Mouse (Mus musculus) megakaryocyte, embryonic 14.5 days (primary cell): Measurements from ENCODE around the gene Rnpepl1. TPM values are rescaled to one million over a fixed set of nuclear protein-coding genes. Genes with fewer than 3 reads are reported as not detected.

Source experiments
- H3K27me3 ChIP-seq: replicated peaks from 2 replicates; pipeline ENCODE3; 2012; ENCODE audit warnings: inconsistent platforms
- H3K36me3 ChIP-seq: replicated peaks from 2 replicates; pipeline ENCODE3; 2012; ENCODE audit warnings: low read length, inconsistent platforms, mixed read lengths
- H3K4me1 ChIP-seq: 2 replicates; pipeline ENCODE4 v1.6.1; 2012; ENCODE audit warnings: inconsistent platforms
- H3K4me3 ChIP-seq: replicated peaks from 2 replicates; pipeline ENCODE3; 2012; ENCODE audit warnings: moderate library complexity, mild to moderate bottlenecking, inconsistent platforms
- H3K9me3 ChIP-seq: 2 replicates; pipeline ENCODE4 v1.6.1; 2012; ENCODE audit warnings: inconsistent platforms
- FLI1 ChIP-seq: IDR thresholded peaks from 2 replicates; pipeline ENCODE4 v1.6.1; 2012; ENCODE audit warnings: low read length, inconsistent platforms, mixed read lengths
- GATA1 ChIP-seq: IDR thresholded peaks from 3 replicates; pipeline ENCODE4 v1.6.1; 2012; ENCODE audit warnings: mixed read lengths, low read length, inconsistent platforms, borderline replicate concordance
- polyA plus RNA-seq: library from polyadenylated mRNA; stranded (reverse); fragments of >175 nt; gene quantifications from 2 replicates; pipeline ENCODE4 v1.2.3, GENCODE M21; 2012; ENCODE audit warnings: low replicate concordance; ENCODE audit not compliant: insufficient read depth

Rnpepl1 gene
- polyA plus RNA-seq, 1 experiment: 94.2 TPM

- Histone ChIP-seq H3K9me3 (no peaks in the 10 kb centered on the region), H3K27me3 (peaks cover 3% of the 10 kb centered on the region), H3K4me3 (no peak overlapping the region), H3K4me1 (peaks cover 36% of the 10 kb centered on the region), H3K36me3 (peaks cover 71% of the 10 kb centered on the region)
- TF ChIP-seq FLI1: no peak
- TF ChIP-seq GATA1: no peak
Observed at GRCm38 (mm10) chr1:92914993-92915392, 4.4 kb downstream of the Rnpepl1 start.

- Histone ChIP-seq H3K27me3 (no peaks in the 10 kb centered on the region), H3K9me3 (no peaks in the 10 kb centered on the region), H3K4me1 (peaks cover 34% of the 10 kb centered on the region), H3K4me3 (no peak overlapping the region), H3K36me3 (peaks cover 85% of the 10 kb centered on the region)
- TF ChIP-seq FLI1 (no peak), GATA1 (no peak)
Observed at GRCm38 (mm10) chr1:92916725-92917124, 6.1 kb downstream of the Rnpepl1 start.

- H3K36me3 ChIP-seq: peaks cover 72% of the 10 kb centered on the region
- peaks cover 7% of the 10 kb centered on the region for H3K27me3 ChIP-seq
- TF ChIP-seq FLI1 (no peak), GATA1 (no peak)
- H3K9me3 ChIP-seq: no peaks in the 10 kb centered on the region
- peaks cover 20% of the 10 kb centered on the region; the same call in 1 of the 2 replicates for H3K4me1 ChIP-seq
- peak overlapping the region; percentile 25 for H3K4me3 ChIP-seq
Observed at GRCm38 (mm10) chr1:92919151-92919550, 8.6 kb downstream of the Rnpepl1 start.

- peaks cover 7% of the 10 kb centered on the region for H3K27me3 ChIP-seq
- no peak overlapping the region for H3K4me3 ChIP-seq
- H3K4me1 ChIP-seq: peaks cover 20% of the 10 kb centered on the region; the same call in 1 of the 2 replicates
- H3K9me3 ChIP-seq: peaks cover 4% of the 10 kb centered on the region; the same call in 1 of the 2 replicates
- TF ChIP-seq FLI1 (no peak), GATA1 (no peak)
- peaks cover 66% of the 10 kb centered on the region for H3K36me3 ChIP-seq
Observed at GRCm38 (mm10) chr1:92919775-92920174, 9.2 kb downstream of the Rnpepl1 start.

GRCm38 (mm10) chr1:92920474-92921200 lies 10.1 kb downstream of the Rnpepl1 start:
- TF ChIP-seq GATA1: no peak
- no peak for TF ChIP-seq FLI1
- peaks cover 7% of the 10 kb centered on the region for H3K27me3 ChIP-seq
- H3K36me3 ChIP-seq: peaks cover 57% of the 10 kb centered on the region
- H3K4me3 ChIP-seq: no peak overlapping the region
- peaks cover 10% of the 10 kb centered on the region for H3K9me3 ChIP-seq
- peaks cover 20% of the 10 kb centered on the region; the same call in 1 of the 2 replicates for H3K4me1 ChIP-seq

- Histone ChIP-seq H3K36me3 (peaks cover 49% of the 10 kb centered on the region), H3K9me3 (peaks cover 16% of the 10 kb centered on the region), H3K4me3 (no peak overlapping the region), H3K27me3 (peaks cover 7% of the 10 kb centered on the region), H3K4me1 (peaks cover 20% of the 10 kb centered on the region; the same call in 1 of the 2 replicates)
- TF ChIP-seq GATA1: no peak
- TF ChIP-seq FLI1: no peak
Observed at GRCm38 (mm10) chr1:92921496-92921895, 10.9 kb downstream of the Rnpepl1 start.

- H3K4me3 ChIP-seq: no peak overlapping the region
- TF ChIP-seq FLI1: no peak
- no peak for TF ChIP-seq GATA1
- H3K4me1 ChIP-seq: peaks cover 22% of the 10 kb centered on the region
- no peaks in the 10 kb centered on the region for H3K36me3 ChIP-seq
- H3K9me3 ChIP-seq: peaks cover 38% of the 10 kb centered on the region
- H3K27me3 ChIP-seq: peaks cover 25% of the 10 kb centered on the region
Observed at GRCm38 (mm10) chr1:92930171-92930706, 19.7 kb downstream of the Rnpepl1 start.

GRCm38 (mm10) chr1:92933611-92934010 lies 23.0 kb downstream of the Rnpepl1 start:
- Histone ChIP-seq H3K27me3 (peaks cover 18% of the 10 kb centered on the region), H3K36me3 (peaks cover 15% of the 10 kb centered on the region), H3K4me3 (peak overlapping the region; percentile 94), H3K9me3 (peaks cover 17% of the 10 kb centered on the region), H3K4me1 (peaks cover 42% of the 10 kb centered on the region)
- TF ChIP-seq FLI1 (no peak), GATA1 (no peak)

GRCm38 (mm10) chr1:92934182-92934827 lies 23.7 kb downstream of the Rnpepl1 start, which contains the start of gene Capn10:
Capn10 (plus strand) TSS chr1:92934376.
- peaks cover 22% of the 10 kb centered on the region for H3K36me3 ChIP-seq
- TF ChIP-seq FLI1: peak; percentile 40; the same call in 1 of the 2 replicates
- TF ChIP-seq GATA1: no peak
- peaks cover 14% of the 10 kb centered on the region for H3K27me3 ChIP-seq

More at GRCm38 (mm10) chr1:92934182-92934827, 23.7 kb downstream of the Rnpepl1 start, which contains the start of gene Capn10:
- Histone ChIP-seq H3K4me3 (peak within 1 kb of the TSS; percentile 94), H3K4me1 (peaks cover 42% of the 10 kb centered on the region), H3K9me3 (peaks cover 17% of the 10 kb centered on the region)
